Mouse (Mus musculus) lung, embryonic 16.5 days (tissue): Measurements from ENCODE around the gene Rad51ap1. TPM values are rescaled to one million over a fixed set of nuclear protein-coding genes. Genes with fewer than 3 reads are reported as not detected.

Experiments used
- ATAC-seq: fragments of 200-750 bp; cut with Nextera tagmentation; 2 replicates; pipeline ENCODE4 v1.8.0; 2017; ENCODE audit warnings: low read depth, mild to moderate bottlenecking, moderate library complexity
- H3K27ac ChIP-seq: fragments of 300-500 bp; sonication (generic); 2 replicates; pipeline ENCODE4 v1.5.1; 2014; ENCODE audit warnings: mild to moderate bottlenecking, control low read depth, low read length
- H3K27me3 ChIP-seq: fragments of 300-500 bp; sonication (generic); 2 replicates; pipeline ENCODE4 v1.6.1; 2014; ENCODE audit warnings: low read depth, low read length, mixed read lengths; ENCODE audit not compliant: control insufficient read depth, insufficient read depth
- H3K36me3 ChIP-seq: fragments of 300-500 bp; sonication (generic); 2 replicates; pipeline ENCODE4 v1.6.1; 2014; ENCODE audit warnings: low read length; ENCODE audit not compliant: control insufficient read depth, insufficient read depth
- H3K4me1 ChIP-seq: fragments of 300-500 bp; sonication (generic); replicated peaks from 2 replicates; pipeline ENCODE4 v1.6.1; 2014; ENCODE audit warnings: low read length, mixed read lengths; ENCODE audit not compliant: control insufficient read depth, insufficient read depth
- H3K4me2 ChIP-seq: fragments of 300-500 bp; sonication (generic); 2 replicates; pipeline ENCODE4 v1.6.1; 2014; ENCODE audit warnings: low read depth, low read length, control low read depth
- H3K4me3 ChIP-seq: fragments of 300-500 bp; sonication (generic); 2 replicates; pipeline ENCODE4 v1.5.1; 2014; ENCODE audit warnings: mild to moderate bottlenecking, low read length, control low read depth
- H3K9ac ChIP-seq: fragments of 300-500 bp; sonication (generic); 2 replicates; pipeline ENCODE4 v1.6.1; 2014; ENCODE audit warnings: low read length, control low read depth
- H3K9me3 ChIP-seq: fragments of 300-500 bp; sonication (generic); 2 replicates; pipeline ENCODE4 v1.6.1; 2016; ENCODE audit warnings: low read length; ENCODE audit not compliant: control insufficient read depth
- WGBS: fragments of 180-500 bp; shearing (Covaris S2); extraction: QIAGEN DNeasy Blood & Tissue Kit; methylation state at CpG from one replicate; pipeline ENCODE4 v1.1.7; 2014; 5-methylcytosine and 5-hydroxymethylcytosine counted together
- polyA plus RNA-seq: library from polyadenylated mRNA; unstranded; fragments of >200 nt; fragmentation: Nextera tagmentation; extraction: Ambion mirVana; gene quantifications from 2 replicates; pipeline ENCODE4 v1.2.1, GENCODE M21; 2015

Gene Rad51ap1
- polyA plus RNA-seq, result 61.1 and 64.9 TPM in 2 replicates

DNA sequence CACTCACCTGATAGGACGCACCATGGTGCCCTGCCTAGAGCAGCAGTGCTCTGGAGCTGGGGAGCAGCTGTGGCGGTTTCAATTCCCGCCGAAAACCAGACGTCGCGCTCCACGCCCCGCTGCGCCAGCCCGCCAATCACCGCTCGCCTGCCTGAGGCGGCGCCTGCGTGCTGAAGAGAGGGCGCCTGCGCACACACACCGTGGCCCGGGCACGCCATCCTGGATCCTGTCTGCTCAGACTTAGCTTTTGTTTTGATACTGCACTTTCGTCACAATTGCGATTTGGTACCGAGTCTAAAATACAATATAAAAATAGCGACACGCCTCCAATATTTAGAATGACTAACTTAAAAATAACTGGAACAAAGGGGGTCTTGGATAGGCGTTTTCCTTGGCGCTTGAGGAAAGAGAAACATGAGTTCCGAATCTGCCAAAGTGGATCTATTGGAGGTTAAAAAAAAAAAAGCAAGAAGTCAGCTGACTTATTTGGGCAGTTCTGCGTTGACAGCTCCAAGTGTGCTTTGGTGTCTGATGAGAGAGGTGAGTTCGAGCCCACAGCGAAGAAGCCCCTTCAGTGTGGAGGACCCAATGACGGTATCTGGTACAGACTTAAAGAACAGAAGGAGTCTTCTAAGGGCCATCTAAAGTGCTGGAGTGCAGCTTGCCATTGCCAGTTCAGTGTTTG, at the start of gene Rad51ap1, which contains the start of gene D6Wsu163e:
Gene Rad51ap1, minus strand, starts transcription at position 101 of the 685 bp plus-strand sequence.
Gene D6Wsu163e, plus strand, starts transcription at position 476 of the 685 bp plus-strand sequence.
- ATAC-seq, result peak; percentile 100
- under 1% methylated on average over 33 of the region's 33 CpGs for WGBS
- peak within 1 kb of the TSS; percentile 79 for H3K4me3 ChIP-seq

DNA sequence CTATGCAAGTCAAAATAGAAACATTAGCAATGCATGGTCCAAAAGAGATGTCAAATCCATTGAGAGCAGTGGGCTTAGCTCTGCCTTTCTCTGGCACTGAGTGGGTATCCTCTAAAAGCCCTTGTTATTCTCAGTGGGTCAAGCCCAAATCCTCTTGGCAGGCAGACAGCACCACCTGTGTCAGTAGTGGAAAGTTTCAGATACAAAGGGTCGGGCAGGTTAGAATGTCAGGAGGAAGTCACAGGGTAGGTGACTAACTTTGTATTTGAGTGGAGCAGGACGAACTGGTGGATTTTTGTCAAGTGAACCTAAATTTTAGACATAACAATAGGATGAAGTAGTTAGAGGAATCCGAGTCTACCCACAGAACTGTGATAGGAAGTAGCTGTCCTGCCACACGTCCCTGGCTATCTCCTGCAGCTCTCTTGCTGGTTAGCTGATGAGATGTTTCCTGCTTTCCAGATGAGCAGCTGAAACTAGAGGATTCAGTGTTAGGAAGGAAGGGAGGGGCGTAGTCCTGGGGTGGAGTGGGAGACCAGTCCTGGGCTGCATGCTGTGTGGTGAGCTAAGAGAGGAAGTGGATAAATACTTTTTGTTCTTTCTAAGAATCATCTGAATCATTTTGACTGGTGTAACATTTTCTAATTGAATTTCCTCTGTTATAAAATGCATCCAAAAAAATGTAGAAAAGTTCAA, 42.3 kb upstream of the Rad51ap1 start:
- peak; percentile 51; the same call in 1 of the 2 replicates for ATAC-seq
- H3K27ac ChIP-seq, result peak overlapping the region; percentile 24; the same call in 1 of the 2 replicates
- H3K9me3 ChIP-seq, result no peaks in the 10 kb centered on the region
- H3K27me3 ChIP-seq, result no peaks in the 10 kb centered on the region
- H3K4me3 ChIP-seq, result no peak overlapping the region
- H3K4me1 ChIP-seq, result no peaks in the 10 kb centered on the region
- H3K4me2 ChIP-seq, result no peak overlapping the region
- H3K9ac ChIP-seq, result no peak overlapping the region
- WGBS, result 31% methylated on average over 5 of the region's 5 CpGs
- H3K36me3 ChIP-seq, result no peaks in the 10 kb centered on the region

More for the DNA sequence above, at the start of gene Rad51ap1, which contains the start of gene D6Wsu163e:
- H3K9ac ChIP-seq, result peak within 1 kb of the TSS; percentile 77
- H3K36me3 ChIP-seq, result no peaks in the 10 kb centered on the region; the same call in 1 of the 2 replicates
- no peaks in the 10 kb centered on the region for H3K27me3 ChIP-seq
- peak within 1 kb of the TSS; percentile 54; the same call in 1 of the 2 replicates for H3K27ac ChIP-seq
- H3K4me1 ChIP-seq, result peaks cover 15% of the 10 kb centered on the region
- peak within 1 kb of the TSS; percentile 79 for H3K4me2 ChIP-seq
- H3K9me3 ChIP-seq, result no peaks in the 10 kb centered on the region

- no peak overlapping the region for H3K4me2 ChIP-seq
- no peaks in the 10 kb centered on the region for H3K27me3 ChIP-seq
- H3K9me3 ChIP-seq, result no peaks in the 10 kb centered on the region
- peaks cover 2% of the 10 kb centered on the region for H3K36me3 ChIP-seq
- WGBS, result 78% methylated on average over 14 of the region's 14 CpGs
- no peak overlapping the region for H3K27ac ChIP-seq
- H3K9ac ChIP-seq, result no peak overlapping the region
- no peak overlapping the region for H3K4me3 ChIP-seq
- ATAC-seq, result no peak
- H3K4me1 ChIP-seq, result no peaks in the 10 kb centered on the region
Measured at GRCm38 (mm10) chr6:126966241-126967026, 27.0 kb upstream of the Rad51ap1 start.

- Histone ChIP-seq H3K4me2 (no peak overlapping the region), H3K9ac (no peak overlapping the region), H3K4me1 (no peaks in the 10 kb centered on the region), H3K27ac (no peak overlapping the region), H3K36me3 (peaks cover 2% of the 10 kb centered on the region), H3K27me3 (no peaks in the 10 kb centered on the region), H3K4me3 (no peak overlapping the region), H3K9me3 (no peaks in the 10 kb centered on the region)
- ATAC-seq, result no peak
- WGBS, result 90% methylated on average over 9 of the region's 9 CpGs
Measured at GRCm38 (mm10) chr6:126963426-126963825, 24.0 kb upstream of the Rad51ap1 start.

GRCm38 (mm10) chr6:126962709-126963108, 23.3 kb upstream of the Rad51ap1 start:
- Histone ChIP-seq H3K27me3 (no peaks in the 10 kb centered on the region), H3K9ac (no peak overlapping the region), H3K27ac (no peak overlapping the region), H3K4me3 (no peak overlapping the region), H3K36me3 (peaks cover 2% of the 10 kb centered on the region), H3K4me1 (no peaks in the 10 kb centered on the region), H3K4me2 (no peak overlapping the region), H3K9me3 (no peaks in the 10 kb centered on the region)
- ATAC-seq, result no peak
- 85% methylated on average over 5 of the region's 5 CpGs for WGBS

- H3K4me3 ChIP-seq, result no peak overlapping the region
- ATAC-seq, result no peak
- H3K36me3 ChIP-seq, result peaks cover 2% of the 10 kb centered on the region
- no peak overlapping the region for H3K27ac ChIP-seq
- H3K4me2 ChIP-seq, result no peak overlapping the region
- H3K4me1 ChIP-seq, result no peaks in the 10 kb centered on the region
- H3K9ac ChIP-seq, result no peak overlapping the region
- no peaks in the 10 kb centered on the region for H3K9me3 ChIP-seq
- no peaks in the 10 kb centered on the region for H3K27me3 ChIP-seq
- 82% methylated on average over 8 of the region's 8 CpGs for WGBS
Measured at GRCm38 (mm10) chr6:126961371-126962018, 22.1 kb upstream of the Rad51ap1 start.

DNA sequence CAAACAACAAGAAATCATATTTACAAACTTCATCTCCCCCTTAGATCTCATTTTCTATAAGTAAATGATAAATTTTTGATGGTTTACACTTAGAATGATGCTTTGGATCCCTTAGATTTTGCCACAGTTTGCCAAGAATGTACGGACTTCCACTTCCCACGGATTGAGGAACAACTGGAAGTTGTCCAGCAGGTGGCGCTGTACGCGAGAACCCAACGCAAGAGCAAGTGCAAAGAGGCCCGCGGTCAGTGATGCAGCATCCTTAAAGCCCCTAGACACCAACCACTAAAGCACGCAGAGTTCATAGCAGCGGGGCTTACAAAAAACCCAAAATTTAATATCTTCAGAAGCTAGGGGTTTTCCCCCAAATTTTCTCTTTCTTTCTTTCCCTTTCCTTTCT, 16.3 kb upstream of the Rad51ap1 start:
- no peak; the same call in 1 of the 2 replicates for ATAC-seq
- H3K36me3 ChIP-seq, result peaks cover 4% of the 10 kb centered on the region; the same call in 1 of the 2 replicates
- 7% methylated on average over 10 of the region's 10 CpGs for WGBS

GRCm38 (mm10) chr6:126948336-126948735, 8.9 kb upstream of the Rad51ap1 start:
- H3K36me3 ChIP-seq, result peaks cover 2% of the 10 kb centered on the region; the same call in 1 of the 2 replicates
- H3K27me3 ChIP-seq, result no peaks in the 10 kb centered on the region
- no peak overlapping the region for H3K9ac ChIP-seq
- H3K4me3 ChIP-seq, result no peak overlapping the region
- no peak for ATAC-seq
- WGBS, result 86% methylated on average over 4 of the region's 4 CpGs
- no peaks in the 10 kb centered on the region for H3K4me1 ChIP-seq
- no peak overlapping the region for H3K4me2 ChIP-seq
- H3K9me3 ChIP-seq, result no peaks in the 10 kb centered on the region
- H3K27ac ChIP-seq, result no peak overlapping the region

More for the DNA sequence above, 16.3 kb upstream of the Rad51ap1 start:
- Histone ChIP-seq H3K4me1 (no peaks in the 10 kb centered on the region), H3K9me3 (no peaks in the 10 kb centered on the region), H3K4me3 (no peak overlapping the region), H3K4me2 (no peak overlapping the region), H3K27me3 (no peaks in the 10 kb centered on the region), H3K9ac (no peak overlapping the region), H3K27ac (no peak overlapping the region)
